Mouse (Mus musculus): ENCODE data around the gene F11r.

GRCm38 (mm10) chr1:171440025-171440725, 2.8 kb downstream of the F11r start:
- TF ChIP-seq CTCF (IDR thresholded peaks at IDR 0.05; ENCODE audit: low read depth): peak; percentile 39
- no peak for TF ChIP-seq EP300 (optimal IDR thresholded peaks at IDR 0.05)

All from stomach, postnatal 0 days (tissue).